Mouse (Mus musculus) MEL (cell line): ENCODE results near the gene Magi2. TPM values are rescaled to one million over a fixed set of nuclear protein-coding genes. Genes with fewer than 3 reads are reported as not detected.

ENCODE experiments used
- DNase-seq: peaks from one replicate; pipeline ENCODE4 v3.0.0; 2011; ENCODE audit warnings: low read depth, low spot score
- H3K27ac ChIP-seq: 2 replicates; pipeline ENCODE4 v1.5.1; 2012; ENCODE audit warnings: low read depth, mild to moderate bottlenecking, control low read depth, low read length, moderate library complexity; ENCODE audit not compliant: control insufficient read depth
- H3K27me3 ChIP-seq, 2 experiments: fragments of 150-350 bp in 1 of 2; sonication (generic) in 1 of 2; 2 replicates each; pipeline ENCODE4 v1.6.1; 2012; ENCODE audit warnings: low read length in 2 of 2, mild to moderate bottlenecking in 2 of 2, improper control_type of control experiment in 1 of 2, moderate library complexity in 1 of 2; ENCODE audit not compliant: insufficient read depth in 2 of 2, control insufficient read depth in 1 of 2
- H3K36me3 ChIP-seq, 2 experiments: 2 replicates each; pipeline ENCODE4 v1.6.1; 2012 to 2014; ENCODE audit warnings: low read length in 2 of 2, improper control_type of control experiment in 1 of 2, inconsistent platforms in 1 of 2, mild to moderate bottlenecking in 1 of 2; ENCODE audit not compliant: insufficient read depth in 2 of 2, control insufficient read depth in 1 of 2
- H3K4me1 ChIP-seq, 2 experiments: fragments of 150-350 bp in 1 of 2; sonication (generic) in 1 of 2; 2 replicates each; pipeline ENCODE4 v1.6.1; 2012; ENCODE audit warnings: low read length in 2 of 2, improper control_type of control experiment in 1 of 2, mild to moderate bottlenecking in 1 of 2; ENCODE audit not compliant: insufficient read depth in 2 of 2, control insufficient read depth in 1 of 2
- H3K4me3 ChIP-seq, 2 experiments: fragments of 150-350 bp in 1 of 2; sonication (generic) in 1 of 2; 2 replicates each; pipeline ENCODE4 v1.5.1; 2012; ENCODE audit warnings: low read depth in 2 of 2, low read length in 2 of 2, mild to moderate bottlenecking in 2 of 2, moderate library complexity in 2 of 2, control low read depth in 1 of 2, improper control_type of control experiment in 1 of 2; ENCODE audit not compliant: control insufficient read depth in 1 of 2, insufficient read depth in 1 of 2
- H3K79me2 ChIP-seq: 2 replicates; pipeline ENCODE4 v1.6.1; 2012; ENCODE audit warnings: mild to moderate bottlenecking, low read length, moderate library complexity; ENCODE audit not compliant: control insufficient read depth, poor library complexity, insufficient read depth
- H3K9ac ChIP-seq: 2 replicates; pipeline ENCODE4 v1.6.1; 2012; ENCODE audit warnings: low read depth, mild to moderate bottlenecking, control low read depth, low read length, moderate library complexity; ENCODE audit not compliant: control insufficient read depth, poor library complexity, severe bottlenecking
- H3K9me3 ChIP-seq: fragments of 150-350 bp; sonication (generic); replicated peaks from 2 replicates; pipeline ENCODE4 v1.6.1; 2012; ENCODE audit warnings: mild to moderate bottlenecking, low read length, improper control_type of control experiment, moderate library complexity; ENCODE audit not compliant: insufficient read depth
- BHLHE40 ChIP-seq: IDR thresholded peaks from 2 replicates; pipeline ENCODE4 v1.6.1; 2012; ENCODE audit warnings: low read depth, mild to moderate bottlenecking, inconsistent platforms, low read length, improper control_type of control experiment, borderline replicate concordance
- CHD1 ChIP-seq: IDR thresholded peaks from 2 replicates; pipeline ENCODE4 v1.6.1; 2012; ENCODE audit warnings: low read depth, mild to moderate bottlenecking, inconsistent platforms, low read length, improper control_type of control experiment
- CHD2 ChIP-seq: IDR thresholded peaks from 2 replicates; pipeline ENCODE4 v1.6.1; 2011; ENCODE audit warnings: low read length, improper control_type of control experiment
- CTCF ChIP-seq, 3 experiments: IDR thresholded peaks in 2 of 3; conservative IDR thresholded peaks in 1 of 3; 2 replicates each; pipeline ENCODE4 v1.5.1; 2011 to 2012; ENCODE audit warnings: low read length in 3 of 3, low read depth in 2 of 3, mild to moderate bottlenecking in 2 of 3, improper control_type of control experiment in 1 of 3, inconsistent platforms in 1 of 3, mixed read lengths in 1 of 3, moderate library complexity in 1 of 3; ENCODE audit not compliant: control insufficient read depth in 1 of 3, insufficient read depth in 1 of 3, poor library complexity in 1 of 3, severe bottlenecking in 1 of 3
- E2F4 ChIP-seq: IDR thresholded peaks from 2 replicates; pipeline ENCODE4 v1.6.1; 2011; ENCODE audit warnings: low read depth, low read length, improper control_type of control experiment, borderline replicate concordance
- ETS1 ChIP-seq: IDR thresholded peaks from 2 replicates; pipeline ENCODE4 v1.6.1; 2012; ENCODE audit warnings: low read depth, mild to moderate bottlenecking, inconsistent platforms, low read length, improper control_type of control experiment, moderate library complexity
- GATA1 ChIP-seq: IDR thresholded peaks from 2 replicates; pipeline ENCODE4 v1.6.1; 2011; ENCODE audit warnings: low read depth, low read length, improper control_type of control experiment
- JUND ChIP-seq: IDR thresholded peaks from 2 replicates; pipeline ENCODE4 v1.6.1; 2011; ENCODE audit warnings: low read depth, mild to moderate bottlenecking, improper control_type of control experiment, low read length
- KAT2A ChIP-seq: conservative IDR thresholded peaks from 2 replicates; pipeline ENCODE4 v1.6.1; 2012; ENCODE audit warnings: low read depth, low read length, improper control_type of control experiment, inconsistent platforms
- MAFK ChIP-seq: IDR thresholded peaks from 2 replicates; pipeline ENCODE4 v1.6.1; 2011; ENCODE audit warnings: low read depth, mild to moderate bottlenecking, low read length, improper control_type of control experiment, borderline replicate concordance
- MEF2A ChIP-seq: IDR thresholded peaks from 2 replicates; pipeline ENCODE4 v1.6.1; 2014; ENCODE audit warnings: low read depth, mild to moderate bottlenecking, inconsistent platforms, low read length, improper control_type of control experiment; ENCODE audit not compliant: poor library complexity, insufficient replicate concordance, severe bottlenecking; ENCODE audit errors: extremely low read depth
- MYB ChIP-seq: IDR thresholded peaks from 2 replicates; pipeline ENCODE4 v1.6.1; 2011; ENCODE audit warnings: mild to moderate bottlenecking, low read depth, low read length, improper control_type of control experiment
- POLR2AphosphoS2 ChIP-seq: IDR thresholded peaks from 2 replicates; pipeline ENCODE4 v1.6.1; 2011; ENCODE audit warnings: low read length, improper control_type of control experiment
- POLR2AphosphoS5 ChIP-seq: IDR thresholded peaks from 2 replicates; pipeline ENCODE4 v1.6.1; 2012; ENCODE audit warnings: low read depth, borderline replicate concordance, mild to moderate bottlenecking, inconsistent platforms, low read length, moderate library complexity, mixed read lengths
- SIN3A ChIP-seq: IDR thresholded peaks from 2 replicates; pipeline ENCODE4 v1.6.1; 2012; ENCODE audit warnings: low read length, improper control_type of control experiment, inconsistent platforms
- TCF12 ChIP-seq: IDR thresholded peaks from 2 replicates; pipeline ENCODE4 v1.6.1; 2014; ENCODE audit warnings: low read depth, mild to moderate bottlenecking, inconsistent platforms, low read length, improper control_type of control experiment, moderate library complexity
- USF2 ChIP-seq, 2 experiments: IDR thresholded peaks; 2 replicates each; pipeline ENCODE4 v1.6.1; 2011 to 2012; ENCODE audit warnings: improper control_type of control experiment in 2 of 2, low read length in 2 of 2, borderline replicate concordance in 1 of 2, inconsistent platforms in 1 of 2, low read depth in 1 of 2, mild to moderate bottlenecking in 1 of 2; ENCODE audit not compliant: insufficient read depth in 1 of 2
- ZMIZ1 ChIP-seq: IDR thresholded peaks from 2 replicates; pipeline ENCODE4 v1.6.1; 2012; ENCODE audit warnings: low read depth, mild to moderate bottlenecking, inconsistent platforms, low read length, improper control_type of control experiment, moderate library complexity
- ZNF384 ChIP-seq: IDR thresholded peaks from 2 replicates; pipeline ENCODE4 v1.6.1; 2012; ENCODE audit warnings: low read depth, mild to moderate bottlenecking, inconsistent platforms, low read length, improper control_type of control experiment
- polyA plus RNA-seq, 2 experiments: library from polyadenylated mRNA; stranded (reverse) in 1 of 2; unstranded in 1 of 2; fragments of >175 nt in 1 of 2; fragments of >200 nt in 1 of 2; gene quantifications; 2 replicates each; pipeline versions ENCODE4 v1.2.1 to v1.2.4; 2012; ENCODE audit warnings: low replicate concordance in 2 of 2, low read depth in 1 of 2; ENCODE audit not compliant: insufficient read length in 2 of 2, insufficient read depth in 1 of 2, missing spikeins in 1 of 2
- total RNA-seq: library from RNA; depleted of rRNA; stranded (reverse); fragments of 300-350 nt; gene quantifications from 2 replicates; pipeline ENCODE4 v1.2.3, GENCODE M21; 2012

Magi2 gene
- total and polyA plus RNA-seq, 3 experiments: 0.46 to 0.47 TPM; not detected in 1

- no peak overlapping the region for H3K4me3 ChIP-seq
- no peak for DNase-seq
- no peak overlapping the region for H3K9ac ChIP-seq
- H3K27me3 ChIP-seq: no peaks in the 10 kb centered on the region
- no peaks in the 10 kb centered on the region for H3K4me1 ChIP-seq
- H3K36me3 ChIP-seq: no peaks in the 10 kb centered on the region
- TF ChIP-seq MYB (no peak), MEF2A (no peak), ETS1 (no peak), USF2 (IDR thresholded peaks at IDR 0.05; ENCODE audit: borderline replicate concordance in 1 of 2, insufficient read depth in 1 of 2, low read depth in 1 of 2, low read length in 2 of 2) (no peak), ZNF384 (no peak), ZMIZ1 (no peak), CTCF (IDR thresholded peaks at IDR 0.05 in 2 of 3, conservative IDR thresholded peaks at IDR 0.05 in 1 of 3; ENCODE audit: control insufficient read depth in 1 of 3, insufficient read depth in 1 of 3, low read depth in 2 of 3, low read length in 3 of 3, poor library complexity in 1 of 3, severe bottlenecking in 1 of 3) (no peak), CHD2 (no peak), TCF12 (no peak), MAFK (no peak)
- TF ChIP-seq, all 39 proteins: peak for 0
- Histone ChIP-seq H3K27ac (no peak overlapping the region), H3K9me3 (no peaks in the 10 kb centered on the region), H3K79me2 (no peaks in the 10 kb centered on the region)
These were observed 1382.5 kb downstream of the Magi2 start for GRCm38 (mm10) chr5:20609206-20609935.

- Histone ChIP-seq H3K9ac (no peak overlapping the region), H3K9me3 (no peaks in the 10 kb centered on the region), H3K79me2 (no peaks in the 10 kb centered on the region), H3K4me3 (no peak overlapping the region), H3K4me1 (no peaks in the 10 kb centered on the region), H3K27me3 (no peaks in the 10 kb centered on the region; a peak in 1 of 4 replicates), H3K27ac (no peak overlapping the region), H3K36me3 (no peaks in the 10 kb centered on the region)
- no peak for TF ChIP-seq ETS1
- TF ChIP-seq GATA1: no peak
- no peak for TF ChIP-seq POLR2AphosphoS2
- TF ChIP-seq SIN3A: no peak
- TF ChIP-seq JUND: no peak
- no peak for TF ChIP-seq E2F4
- no peak for TF ChIP-seq TCF12
- TF ChIP-seq KAT2A: no peak
- TF ChIP-seq CHD1: no peak
- no peak for TF ChIP-seq POLR2AphosphoS5
- TF ChIP-seq BHLHE40: no peak
- DNase-seq: no peak
These were observed 1383.8 kb downstream of the Magi2 start for GRCm38 (mm10) chr5:20610640-20611039.
